Mouse (Mus musculus) E14TG2a.4 (cell line): ENCODE results near the gene Necap2.

ENCODE experiments used
- CTCF ChIP-seq: conservative IDR thresholded peaks from 2 replicates; pipeline ENCODE4 v1.5.1; 2014; ENCODE audit warnings: low read length
- NANOG ChIP-seq: IDR thresholded peaks from 2 replicates; pipeline ENCODE4 v1.6.1; 2014; ENCODE audit warnings: borderline replicate concordance, low read length, mixed read lengths
- POU5F1 ChIP-seq: IDR thresholded peaks from 2 replicates; pipeline ENCODE4 v1.6.1; 2014; ENCODE audit warnings: low read length, borderline replicate concordance

DNA sequence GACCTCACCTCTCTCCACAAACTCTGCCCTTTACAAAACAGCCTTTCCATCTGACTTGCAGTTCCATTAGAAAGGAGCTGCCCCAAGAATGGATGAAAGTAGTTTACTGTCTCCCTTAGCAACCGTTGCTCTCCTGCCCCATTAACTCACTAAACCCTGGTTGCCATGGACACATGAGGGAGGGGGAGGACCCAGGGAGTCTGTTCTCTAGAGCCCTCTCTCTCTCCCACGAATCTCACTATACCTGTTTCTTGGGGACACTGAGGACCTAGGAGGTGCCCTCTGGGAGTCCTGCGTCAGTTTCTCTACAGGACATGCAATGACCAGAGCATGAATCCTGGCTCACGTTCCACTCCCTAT, 28.7 kb downstream of the Necap2 start:
- TF ChIP-seq CTCF (no peak), NANOG (no peak), POU5F1 (no peak)
